Mouse (Mus musculus): Measurements from ENCODE around the gene Cd2.

- no peak for TF ChIP-seq CTCF (IDR thresholded peaks at IDR 0.05; ENCODE audit: low read depth)
- TF ChIP-seq EP300 (IDR thresholded peaks at IDR 0.05; ENCODE audit: low read depth), result no peak
Observed at GRCm38 (mm10) chr3:101276501-101277320, 11.0 kb downstream of the Cd2 start.

Measured in liver, postnatal 0 days (tissue).